Comparison of ENCODE assay signal across 12 mouse cellular contexts in genomic region chr12:83317646-83318443, GRCm38 (mm10).
DNase-seq lines count a peak whose midpoint lies in the region; ATAC-seq and TF ChIP-seq lines count a peak whose summit lies in the region.
"Had no signal": no experiment of that assay in that cellular context is flagged by ENCODE, and none has a peak within 500 bp of the region (broad histone marks: within the 10 kb centered on the region; RNA-seq: fewer than 3 reads in every experiment).

No protein-coding gene starts in this region.

- H3K4me2 ChIP-seq in neural tube, embryonic 13.5 days, result no peak overlapping the region
- H3K4me2 ChIP-seq: embryonic facial prominence, embryonic 12.5 days; heart, embryonic 11.5 days; midbrain, embryonic 12.5 days had no signal

- peak overlapping the region; percentile 19; the same call in 1 of the 2 replicates for H3K27ac ChIP-seq in heart, embryonic 10.5 days
- peak overlapping the region; percentile 23; the same call in 1 of the 2 replicates for H3K27ac ChIP-seq in neural tube, embryonic 13.5 days (replicated peaks)
- H3K27ac ChIP-seq in testis, adult 2 months (ENCODE audit: control insufficient read depth, insufficient read depth, low read depth, low read length), result peak overlapping the region; percentile 25
- H3K27ac ChIP-seq in forebrain, embryonic 10.5 days, result no peak overlapping the region
- H3K27ac ChIP-seq: embryonic facial prominence, embryonic 12.5 days; midbrain, embryonic 12.5 days had no signal

- DNase-seq in heart, embryonic 10.5 days (ENCODE audit: low spot score), result no peak
- no peak for DNase-seq in heart, adult 9 months (ENCODE audit: low spot score in 2 of 2)
- no peak for DNase-seq in neural tube, embryonic 10.5 days (ENCODE audit: extremely low spot score, low spot score)
- DNase-seq in embryo, embryonic 10 days (ENCODE audit: low spot score), result no peak
- DNase-seq in forebrain, embryonic 10.5 days (ENCODE audit: extremely low spot score, low spot score), result no peak
- DNase-seq: layer of hippocampus, adult 9-11 months had no signal

- peaks cover 36% of the 10 kb centered on the region for H3K4me1 ChIP-seq in heart, embryonic 10.5 days
- H3K4me1 ChIP-seq in neural tube, embryonic 13.5 days (replicated peaks), result peaks cover 14% of the 10 kb centered on the region
- no peaks in the 10 kb centered on the region for H3K4me1 ChIP-seq in testis, adult 2 months (ENCODE audit: control insufficient read depth, insufficient read depth, low read length)
- H3K4me1 ChIP-seq in forebrain, embryonic 10.5 days, result peaks cover 19% of the 10 kb centered on the region
- H3K4me1 ChIP-seq: embryonic facial prominence, embryonic 12.5 days had no signal

- 55% methylated on average over 8 of the region's 8 CpGs for whole genome bisulfite sequencing in heart, embryonic 10.5 days
- 66% methylated on average over 8 of the region's 8 CpGs for WGBS in neural tube, embryonic 13.5 days
- 66% methylated on average over 8 of the region's 8 CpGs for WGBS in forebrain, embryonic 10.5 days

- no peaks in the 10 kb centered on the region for H3K9me3 ChIP-seq in heart, embryonic 10.5 days
- no peaks in the 10 kb centered on the region for H3K9me3 ChIP-seq in neural tube, embryonic 13.5 days
- H3K9me3 ChIP-seq in forebrain, embryonic 10.5 days, result no peaks in the 10 kb centered on the region
- H3K9me3 ChIP-seq: embryonic facial prominence, embryonic 12.5 days; midbrain, embryonic 12.5 days had no signal

- no peaks in the 10 kb centered on the region for H3K27me3 ChIP-seq in heart, embryonic 10.5 days (ENCODE audit: insufficient read depth, poor library complexity, severe bottlenecking)
- no peaks in the 10 kb centered on the region for H3K27me3 ChIP-seq in neural tube, embryonic 13.5 days
- no peaks in the 10 kb centered on the region for H3K27me3 ChIP-seq in testis, adult 2 months (ENCODE audit: control insufficient read depth, insufficient read depth, low read length)
- H3K27me3 ChIP-seq in forebrain, embryonic 10.5 days (ENCODE audit: poor library complexity, severe bottlenecking), result peaks cover 13% of the 10 kb centered on the region; the same call in 1 of the 2 replicates

- no peak overlapping the region for H3K9ac ChIP-seq in neural tube, embryonic 13.5 days
- H3K9ac ChIP-seq: embryonic facial prominence, embryonic 12.5 days; midbrain, embryonic 12.5 days had no signal

- ATAC-seq in neural tube, embryonic 13.5 days (ENCODE audit: low read depth), result no peak
- ATAC-seq in erythroid progenitor cell, adult 5-6 weeks (replicated peaks; ENCODE audit: low FRiP score, poor library complexity, severe bottlenecking), result peak; percentile 84

- no peak overlapping the region for H3K4me3 ChIP-seq in heart, embryonic 10.5 days
- no peak overlapping the region for H3K4me3 ChIP-seq in neural tube, embryonic 13.5 days
- no peak overlapping the region for H3K4me3 ChIP-seq in testis, adult 2 months (ENCODE audit: control insufficient read depth, low read depth, low read length)
- H3K4me3 ChIP-seq in forebrain, embryonic 10.5 days, result no peak overlapping the region
- H3K4me3 ChIP-seq: embryonic facial prominence, embryonic 12.5 days; midbrain, embryonic 12.5 days had no signal

- TF ChIP-seq CTCF in testis, adult 2 months (IDR thresholded peaks at IDR 0.05; ENCODE audit: control insufficient read depth, insufficient read depth, insufficient replicate concordance, low read depth, low read length), result no peak

- H3K36me3 ChIP-seq in heart, embryonic 10.5 days, result peaks cover 8% of the 10 kb centered on the region; the same call in 1 of the 2 replicates
- no peaks in the 10 kb centered on the region for H3K36me3 ChIP-seq in neural tube, embryonic 13.5 days
- no peaks in the 10 kb centered on the region for H3K36me3 ChIP-seq in testis, adult 2 months (ENCODE audit: control insufficient read depth, insufficient read depth, low read length)
- no peaks in the 10 kb centered on the region for H3K36me3 ChIP-seq in forebrain, embryonic 10.5 days (replicated peaks)
- H3K36me3 ChIP-seq: embryonic facial prominence, embryonic 12.5 days; midbrain, embryonic 12.5 days had no signal

- no peak for TF ChIP-seq POLR2A in testis, adult 2 months (IDR thresholded peaks at IDR 0.05; ENCODE audit: control insufficient read depth, low read depth, low read length)
